ENCODE assay signal across 26 mouse cellular contexts in genomic region chr13:101620660-101621059, GRCm38 (mm10).
"Had no signal": no experiment of that assay in that cellular context is flagged by ENCODE, and none has a peak within 500 bp of the region (broad histone marks: within the 10 kb centered on the region; RNA-seq: fewer than 3 reads in every experiment).

No protein-coding gene starts in this region.

- H3K4me3 ChIP-seq: heart, adult 2 months; heart, embryonic 13.5 days; heart, embryonic 15.5 days; hindbrain, embryonic 10.5 days; hindbrain, embryonic 12.5 days; layer of hippocampus, adult 2 months; left cerebral cortex, adult 2 months; limb, embryonic 10.5 days; limb, embryonic 12.5 days had no signal

- H3K4me1 ChIP-seq: heart, embryonic 13.5 days; heart, embryonic 15.5 days; hindbrain, embryonic 12.5 days had no signal

- H3K36me3 ChIP-seq: heart, embryonic 13.5 days; heart, embryonic 15.5 days; hindbrain, embryonic 10.5 days; hindbrain, embryonic 12.5 days; limb, embryonic 10.5 days; limb, embryonic 12.5 days had no signal

- ATAC-seq: forebrain, postnatal 0 days; hindbrain, embryonic 16.5 days; inflammation-experienced regulatory T-cells, adult 6 months; intestine, postnatal 0 days had no signal

- H3K27ac ChIP-seq: heart, adult 2 months; heart, embryonic 13.5 days; heart, embryonic 15.5 days; hindbrain, embryonic 10.5 days; hindbrain, embryonic 12.5 days; layer of hippocampus, adult 2 months; left cerebral cortex, adult 2 months; limb, embryonic 10.5 days; limb, embryonic 12.5 days had no signal

- DNase-seq: forebrain, postnatal 0 days; gastrocnemius, postnatal 14 days; gastrocnemius, postnatal 36 days; heart, adult 2 months; heart, postnatal 14 days; heart, postnatal 4 days; kidney, adult 18-20 months; kidney, adult 8-10 months; kidney, postnatal 10 days; kidney, postnatal 25 days; kidney, postnatal 4 days; liver had no signal

- H3K9ac ChIP-seq: forebrain, postnatal 0 days; heart, embryonic 13.5 days; heart, embryonic 15.5 days; hindbrain, embryonic 12.5 days; hindbrain, embryonic 14.5 days; limb, embryonic 12.5 days had no signal

- H3K27me3 ChIP-seq: heart, embryonic 13.5 days; heart, embryonic 15.5 days; hindbrain, embryonic 12.5 days; limb, embryonic 12.5 days had no signal

- H3K4me2 ChIP-seq: heart, embryonic 11.5 days; heart, embryonic 13.5 days; heart, embryonic 15.5 days; hindbrain, embryonic 12.5 days; hindbrain, embryonic 14.5 days; limb, embryonic 12.5 days; liver, embryonic 11.5 days had no signal

- H3K9me3 ChIP-seq: heart, embryonic 13.5 days; heart, embryonic 15.5 days; hindbrain, embryonic 10.5 days; hindbrain, embryonic 12.5 days; limb, embryonic 10.5 days; limb, embryonic 12.5 days had no signal
